Mouse (Mus musculus) hindbrain, embryonic 10.5 days (tissue): ENCODE measurements around the gene Efcab6. TPM values are rescaled to one million over a fixed set of nuclear protein-coding genes. Genes with fewer than 3 reads are reported as not detected.
A peak's percentile ranks its signal among the peaks of the same experiment; 100 is the strongest.

Experiments used
- DNase-seq: peaks from one replicate; pipeline ENCODE4 v3.0.0-alpha.2; 2017; ENCODE audit warnings: low spot score
- H3K27ac ChIP-seq: fragments of 300-500 bp; sonication (generic); 2 replicates; pipeline ENCODE4 v1.5.1; 2016; ENCODE audit warnings: mild to moderate bottlenecking, moderate library complexity
- H3K27me3 ChIP-seq: fragments of 300-500 bp; sonication (generic); 2 replicates; pipeline ENCODE4 v1.6.1; 2016; ENCODE audit warnings: mild to moderate bottlenecking; ENCODE audit not compliant: poor library complexity, insufficient read depth, severe bottlenecking
- H3K36me3 ChIP-seq: fragments of 300-500 bp; sonication (generic); 2 replicates; pipeline ENCODE4 v1.6.1; 2016; ENCODE audit warnings: mild to moderate bottlenecking, moderate library complexity
- H3K4me1 ChIP-seq: fragments of 300-500 bp; sonication (generic); replicated peaks from 2 replicates; pipeline ENCODE4 v1.6.1; 2016; ENCODE audit warnings: mild to moderate bottlenecking
- H3K4me3 ChIP-seq: fragments of 300-500 bp; sonication (generic); 2 replicates; pipeline ENCODE4 v1.5.1; 2016; ENCODE audit warnings: mild to moderate bottlenecking, moderate library complexity
- H3K9me3 ChIP-seq: fragments of 300-500 bp; sonication (generic); 2 replicates; pipeline ENCODE4 v1.6.1; 2016; ENCODE audit warnings: mild to moderate bottlenecking, moderate library complexity
- WGBS: fragments of 180-500 bp; shearing (Covaris S2); methylation state at CpG from one replicate; pipeline ENCODE4 v1.1.7; 2016; 5-methylcytosine and 5-hydroxymethylcytosine counted together
- polyA plus RNA-seq: library from polyadenylated mRNA; unstranded; fragments of >200 nt; fragmentation: Nextera tagmentation; extraction: Ambion mirVana; gene quantifications from 2 replicates; pipeline ENCODE4 v1.2.1, GENCODE M21; 2016

Gene Efcab6
- polyA plus RNA-seq, 1 experiment from 2014 or later: 0.22 TPM

- peak overlapping the region; percentile 72 for H3K27ac ChIP-seq
- H3K27me3 ChIP-seq: peaks cover 24% of the 10 kb centered on the region
- no peaks in the 10 kb centered on the region for H3K36me3 ChIP-seq
- no peak for DNase-seq
- no peak overlapping the region for H3K4me3 ChIP-seq
- H3K4me1 ChIP-seq: peaks cover 61% of the 10 kb centered on the region
- no peaks in the 10 kb centered on the region for H3K9me3 ChIP-seq
- 48% methylated on average over 11 of the region's 11 CpGs for WGBS
Measured at GRCm38 (mm10) chr15:83845734-83846133, 219.4 kb downstream of the Efcab6 start.

- Histone ChIP-seq H3K9me3 (no peaks in the 10 kb centered on the region), H3K4me1 (peaks cover 63% of the 10 kb centered on the region), H3K4me3 (no peak overlapping the region), H3K36me3 (no peaks in the 10 kb centered on the region), H3K27me3 (peaks cover 30% of the 10 kb centered on the region), H3K27ac (peak overlapping the region; percentile 36)
- 45% methylated on average over 22 of the region's 22 CpGs for WGBS
- DNase-seq: no peak
Measured at GRCm38 (mm10) chr15:83842915-83843789, 222.0 kb downstream of the Efcab6 start.

- Histone ChIP-seq H3K4me1 (peaks cover 56% of the 10 kb centered on the region), H3K9me3 (no peaks in the 10 kb centered on the region), H3K4me3 (no peak overlapping the region), H3K36me3 (no peaks in the 10 kb centered on the region), H3K27me3 (peaks cover 30% of the 10 kb centered on the region), H3K27ac (no peak overlapping the region)
- no peak for DNase-seq
- WGBS: 81% methylated on average over 12 of the region's 12 CpGs
Measured at GRCm38 (mm10) chr15:83842419-83842818, 222.8 kb downstream of the Efcab6 start.

- no peak overlapping the region for H3K4me3 ChIP-seq
- WGBS: 79% methylated on average over 10 of the region's 10 CpGs
- DNase-seq: no peak
- H3K27ac ChIP-seq: no peak overlapping the region
- peaks cover 43% of the 10 kb centered on the region for H3K4me1 ChIP-seq
- H3K27me3 ChIP-seq: peaks cover 29% of the 10 kb centered on the region
- H3K9me3 ChIP-seq: no peaks in the 10 kb centered on the region
- no peaks in the 10 kb centered on the region for H3K36me3 ChIP-seq
Measured at GRCm38 (mm10) chr15:83840950-83841719, 224.0 kb downstream of the Efcab6 start.

GRCm38 (mm10) chr15:83832265-83832664 lies 232.9 kb downstream of the Efcab6 start:
- DNase-seq: no peak
- no peaks in the 10 kb centered on the region for H3K4me1 ChIP-seq
- no peaks in the 10 kb centered on the region for H3K9me3 ChIP-seq
- H3K27me3 ChIP-seq: no peaks in the 10 kb centered on the region
- H3K4me3 ChIP-seq: no peak overlapping the region
- no peak overlapping the region for H3K27ac ChIP-seq
- WGBS: 79% methylated on average over 6 of the region's 6 CpGs
- no peaks in the 10 kb centered on the region for H3K36me3 ChIP-seq

- 93% methylated on average over 13 of the region's 13 CpGs for WGBS
- Histone ChIP-seq H3K4me1 (no peaks in the 10 kb centered on the region), H3K36me3 (no peaks in the 10 kb centered on the region), H3K9me3 (no peaks in the 10 kb centered on the region), H3K27ac (no peak overlapping the region), H3K27me3 (no peaks in the 10 kb centered on the region), H3K4me3 (no peak overlapping the region)
- no peak for DNase-seq
Measured at GRCm38 (mm10) chr15:83829226-83829625, 236.0 kb downstream of the Efcab6 start.

GRCm38 (mm10) chr15:83828011-83828410 lies 237.2 kb downstream of the Efcab6 start:
- Histone ChIP-seq H3K4me1 (no peaks in the 10 kb centered on the region), H3K9me3 (no peaks in the 10 kb centered on the region), H3K27ac (no peak overlapping the region), H3K27me3 (no peaks in the 10 kb centered on the region), H3K4me3 (no peak overlapping the region), H3K36me3 (no peaks in the 10 kb centered on the region)
- WGBS: 82% methylated on average over 8 of the region's 8 CpGs
- DNase-seq: no peak

Other genes starting within 250 kb of the Efcab6 start
- 12.0 and 14.8 TPM in 2 replicates for gene Sult4a1, start 40.4 kb upstream of the Efcab6 start, polyA plus RNA-seq
- not detected in 2 replicates for gene Pnpla5, start 57.8 kb upstream of the Efcab6 start, polyA plus RNA-seq
- gene Pnpla3, start 102.5 kb upstream of the Efcab6 start, polyA plus RNA-seq: 0.88 and 1.1 TPM in 2 replicates
- gene Samm50, start 126.9 kb upstream of the Efcab6 start, polyA plus RNA-seq: 94.5 and 103 TPM in 2 replicates
- 7.1 and 7.6 TPM in 2 replicates for gene Parvb, start 166.7 kb upstream of the Efcab6 start, polyA plus RNA-seq